Mouse (Mus musculus) right cerebral cortex, postnatal 36 days (tissue): Measurements from ENCODE around the gene Pole2.
"Not testable (repeated sequence)": the region's sequence is repeated elsewhere in the genome, so short reads cannot be mapped to it uniquely, and the experiment has no call there.

Source experiments
- DNase-seq, 2 experiments: peaks; one replicate each; pipeline ENCODE4 v3.0.0; 2022; ENCODE audit warnings: low spot score in 2 of 2, mixed read lengths in 1 of 2

The Pole2 gene

GRCm38 (mm10) chr12:69179371-69179770, 48.6 kb downstream of the Pole2 start:
- no peak for DNase-seq

- no peak for DNase-seq
These were observed 50.5 kb downstream of the Pole2 start for GRCm38 (mm10) chr12:69177526-69177925.

GRCm38 (mm10) chr12:69175975-69176374, 52.0 kb downstream of the Pole2 start:
- no peak for DNase-seq

- DNase-seq = no peak
These were observed 56.7 kb downstream of the Pole2 start for GRCm38 (mm10) chr12:69171307-69171706.

GRCm38 (mm10) chr12:69168461-69169106, 59.4 kb downstream of the Pole2 start, which contains the start of gene Lrr1:
Lrr1 (plus strand) TSS chr12:69168814.
- peak; percentile 64 to 79 for DNase-seq

GRCm38 (mm10) chr12:69167656-69168460, 60.1 kb downstream of the Pole2 start:
- DNase-seq = no peak

- DNase-seq = not testable (repeated sequence)
These were observed 61.0 kb downstream of the Pole2 start for GRCm38 (mm10) chr12:69166861-69167581.

- no peak for DNase-seq
These were observed 63.1 kb downstream of the Pole2 start for GRCm38 (mm10) chr12:69164904-69165303.

GRCm38 (mm10) chr12:69163586-69163985, 64.4 kb downstream of the Pole2 start:
- not testable (repeated sequence) for DNase-seq

GRCm38 (mm10) chr12:69160677-69161076, 67.3 kb downstream of the Pole2 start:
- not testable (repeated sequence) for DNase-seq

GRCm38 (mm10) chr12:69159578-69159940, 68.4 kb downstream of the Pole2 start:
- DNase-seq = no peak

GRCm38 (mm10) chr12:69158765-69159577, 69.0 kb downstream of the Pole2 start, which contains the start of gene Rps29:
Rps29 (minus strand) TSS chr12:69159186.
- DNase-seq = peak; percentile 98 to 99

GRCm38 (mm10) chr12:69158366-69158764, 69.6 kb downstream of the Pole2 start:
- no peak for DNase-seq

- no peak for DNase-seq
These were observed 70.9 kb downstream of the Pole2 start for GRCm38 (mm10) chr12:69157107-69157506.

- no peak for DNase-seq
These were observed 71.6 kb downstream of the Pole2 start for GRCm38 (mm10) chr12:69156436-69156835.

- no peak for DNase-seq
These were observed 72.1 kb downstream of the Pole2 start for GRCm38 (mm10) chr12:69155923-69156322.
